20 mouse cellular contexts compared by ENCODE assay signal in the genomic region with DNA sequence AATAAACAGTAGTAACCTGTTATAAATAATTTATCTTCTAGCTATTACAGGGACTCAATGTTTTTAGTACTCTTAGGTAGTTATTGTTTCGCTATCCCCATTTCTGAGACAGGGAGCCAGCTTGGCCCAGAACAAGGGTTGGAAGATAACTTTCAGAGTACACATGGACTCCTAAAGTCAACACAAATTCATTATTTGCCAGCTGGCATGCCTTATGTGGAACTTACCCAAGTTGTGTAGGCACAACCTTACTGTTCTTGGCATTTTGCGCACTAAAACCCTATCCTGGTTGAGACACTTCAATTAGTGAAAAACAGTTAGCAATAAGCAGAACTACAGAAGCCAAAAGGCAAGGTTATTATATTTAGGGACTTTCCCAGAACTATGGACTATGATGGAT.
DNase-seq lines count a peak whose midpoint lies in the region; TF ChIP-seq lines count a peak whose summit lies in the region.
"Had no signal": no experiment of that assay in that cellular context is flagged by ENCODE, and none has a peak within 500 bp of the region (broad histone marks: within the 10 kb centered on the region; RNA-seq: fewer than 3 reads in every experiment).

No protein-coding gene starts in this region.

- H3K27ac ChIP-seq in layer of hippocampus, adult 2 months, result no peak overlapping the region
- H3K27ac ChIP-seq: forebrain, embryonic 15.5 days; heart, adult 2 months; heart, embryonic 10.5 days; heart, embryonic 13.5 days; hindbrain, embryonic 14.5 days; hindbrain, postnatal 0 days had no signal

- DNase-seq in layer of hippocampus, adult 2 months (ENCODE audit: low spot score in 2 of 2), result peak; percentile 1 to 9
- DNase-seq in layer of hippocampus, postnatal 10 days (ENCODE audit: low spot score in 2 of 2), result no peak
- peak; percentile 3 for DNase-seq in brain, adult 2 months (ENCODE audit: low read depth, low spot score)
- peak; percentile 3 for DNase-seq in brain, embryonic 14.5 days (ENCODE audit: low read depth)
- no peak for DNase-seq in right cerebral cortex, adult 18-20 months
- no peak for DNase-seq in spleen, postnatal 36 days (ENCODE audit: low spot score in 2 of 2)
- DNase-seq: adrenal gland, adult 2 months; adrenal gland, postnatal 14 days; cerebellum, adult 18-20 months; cerebellum, adult 9-10 months; cerebellum, postnatal 14 days; gastrocnemius, postnatal 25 days; heart, adult 2 months; heart, postnatal 14 days; heart, postnatal 4 days had no signal

- no peak for TF ChIP-seq POLR2A in brain, embryonic 14.5 days (IDR thresholded peaks at IDR 0.05; ENCODE audit: borderline replicate concordance, extremely low read depth, insufficient read depth, insufficient read length, poor library complexity, severe bottlenecking)

- no peak for TF ChIP-seq CTCF in layer of hippocampus, adult 2 months (conservative IDR thresholded peaks at IDR 0.05)
- no peak for TF ChIP-seq CTCF in brain, embryonic 14.5 days (IDR thresholded peaks at IDR 0.05; ENCODE audit: borderline replicate concordance, extremely low read depth, insufficient read depth, insufficient read length)

- no peak overlapping the region for H3K4me3 ChIP-seq in layer of hippocampus, adult 2 months
- H3K4me3 ChIP-seq: forebrain, embryonic 15.5 days; heart, adult 2 months; heart, embryonic 10.5 days; heart, embryonic 13.5 days had no signal

Comparison
In these comparisons a context has a peak if more than half of its experiments do, and no peak if none do; other contexts are left out.
1. DNase-seq: peak in layer of hippocampus, adult 2 months (2 of 2), brain, adult 2 months (single experiment) and brain, embryonic 14.5 days (single experiment); none in layer of hippocampus, postnatal 10 days (0 of 2), right cerebral cortex, adult 18-20 months (single experiment) and spleen, postnatal 36 days (0 of 2).